Mouse (Mus musculus) small intestine, adult 2 months (tissue): ENCODE measurements around the gene Fhad1.

ENCODE experiments used
- CTCF ChIP-seq: fragments of 200-500 bp; IDR thresholded peaks from 2 replicates; pipeline ENCODE4 v1.5.1; 2012; ENCODE audit warnings: low read depth, mild to moderate bottlenecking, control low read depth, inconsistent platforms, low read length, moderate library complexity, mixed read lengths; ENCODE audit not compliant: insufficient replicate concordance, insufficient read length; ENCODE audit errors: extremely low read depth
- POLR2A ChIP-seq: fragments of 200-500 bp; IDR thresholded peaks from 2 replicates; pipeline ENCODE4 v1.6.1; 2012; ENCODE audit warnings: low read depth, mild to moderate bottlenecking, control low read depth, inconsistent platforms, low read length, moderate library complexity

DNA sequence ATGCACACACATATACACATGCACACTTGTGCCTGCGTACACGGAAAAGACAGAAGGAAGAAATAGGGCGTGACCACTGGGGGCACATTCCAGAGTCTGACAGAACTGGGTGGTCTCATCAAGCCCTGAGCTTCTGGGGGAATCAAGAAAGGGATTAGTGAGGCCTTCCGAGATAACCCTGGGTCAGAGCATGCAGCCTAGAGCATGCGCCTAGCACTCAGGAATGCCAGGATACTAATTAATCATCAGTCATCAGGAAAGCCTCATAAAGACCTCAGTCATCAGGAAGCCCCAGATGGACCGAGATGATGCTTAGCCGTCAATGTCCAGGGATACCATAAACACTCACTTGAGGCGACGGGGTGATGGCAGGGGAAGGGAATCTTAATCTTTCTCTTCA is 135.0 kb downstream of the Fhad1 start:
- TF ChIP-seq CTCF: no peak
- TF ChIP-seq POLR2A: no peak
